Mouse (Mus musculus) stomach, postnatal 0 days (tissue): ENCODE results near the gene Lyar. TPM values are rescaled to one million over a fixed set of nuclear protein-coding genes. Genes with fewer than 3 reads are reported as not detected.

ENCODE experiments used
- ATAC-seq: fragments of 200-750 bp; cut with Nextera tagmentation; 2 replicates; pipeline ENCODE4 v1.8.0; 2017; ENCODE audit not compliant: low FRiP score, low TSS enrichment
- DNase-seq: peaks from one replicate; pipeline ENCODE4 v3.0.0-alpha.2; 2016; ENCODE audit warnings: low spot score
- H3K27ac ChIP-seq: fragments of 300-500 bp; sonication (generic); replicated peaks from 2 replicates; pipeline ENCODE4 v1.5.1; 2014; ENCODE audit warnings: mild to moderate bottlenecking, control low read depth
- H3K27me3 ChIP-seq: fragments of 300-500 bp; sonication (generic); 2 replicates; pipeline ENCODE4 v1.6.1; 2014; ENCODE audit warnings: low read length; ENCODE audit not compliant: control insufficient read depth, insufficient read depth
- H3K36me3 ChIP-seq: fragments of 300-500 bp; sonication (generic); 2 replicates; pipeline ENCODE4 v1.6.1; 2014; ENCODE audit warnings: low read length, mixed read lengths; ENCODE audit not compliant: control insufficient read depth, insufficient read depth
- H3K4me1 ChIP-seq: fragments of 300-500 bp; sonication (generic); replicated peaks from 2 replicates; pipeline ENCODE4 v1.6.1; 2014; ENCODE audit warnings: antibody characterized with exemption; ENCODE audit not compliant: control insufficient read depth, insufficient read depth
- H3K4me2 ChIP-seq: fragments of 300-500 bp; sonication (generic); replicated peaks from 2 replicates; pipeline ENCODE4 v1.6.1; 2014; ENCODE audit warnings: low read depth, mild to moderate bottlenecking, control low read depth, moderate library complexity
- H3K4me3 ChIP-seq: fragments of 300-500 bp; sonication (generic); 2 replicates; pipeline ENCODE4 v1.5.1; 2014; ENCODE audit warnings: low read depth, low read length, control low read depth
- H3K9ac ChIP-seq: fragments of 300-500 bp; sonication (generic); 2 replicates; pipeline ENCODE4 v1.6.1; 2014; ENCODE audit warnings: mild to moderate bottlenecking, low read length, control low read depth, mixed read lengths
- H3K9me3 ChIP-seq: fragments of 300-500 bp; sonication (generic); 2 replicates; pipeline ENCODE4 v1.6.1; 2016; ENCODE audit warnings: low read length; ENCODE audit not compliant: control insufficient read depth
- CTCF ChIP-seq: IDR thresholded peaks from 2 replicates; pipeline ENCODE4 v1.5.1; 2016; ENCODE audit warnings: antibody characterized with exemption, low read depth, mild to moderate bottlenecking, moderate library complexity
- EP300 ChIP-seq: optimal IDR thresholded peaks from 2 replicates; pipeline ENCODE3; 2016; ENCODE audit warnings: antibody characterized with exemption
- WGBS: fragments of 180-500 bp; shearing (Covaris S2); extraction: QIAGEN DNeasy Blood & Tissue Kit; methylation state at CpG from one replicate; pipeline ENCODE4 v1.1.7; 2014; 5-methylcytosine and 5-hydroxymethylcytosine counted together
- polyA plus RNA-seq: library from polyadenylated mRNA; unstranded; fragments of >200 nt; fragmentation: Nextera tagmentation; extraction: Ambion mirVana; gene quantifications from 2 replicates; pipeline ENCODE4 v1.2.1, GENCODE M21; 2015

Gene Lyar
- polyA plus RNA-seq, 1 experiment from 2014 or later: 50.1 TPM

- TF ChIP-seq CTCF (no peak), EP300 (no peak)
- no peak overlapping the region for H3K27ac ChIP-seq
- no peak overlapping the region for H3K4me2 ChIP-seq
- no peaks in the 10 kb centered on the region for H3K9me3 ChIP-seq
- DNase-seq (no peak), ATAC-seq (no peak)
- H3K36me3 ChIP-seq: peaks cover 19% of the 10 kb centered on the region
- 78% methylated on average over 7 of the region's 7 CpGs for WGBS
- H3K9ac ChIP-seq: no peak overlapping the region
- no peaks in the 10 kb centered on the region for H3K27me3 ChIP-seq
- no peak overlapping the region for H3K4me3 ChIP-seq
- H3K4me1 ChIP-seq: no peaks in the 10 kb centered on the region
Measured at GRCm38 (mm10) chr5:38205303-38205726, 15.0 kb upstream of the Lyar start.

GRCm38 (mm10) chr5:38208985-38209384 is 11.3 kb upstream of the Lyar start:
- peaks cover 22% of the 10 kb centered on the region for H3K36me3 ChIP-seq
- TF ChIP-seq CTCF: no peak
- H3K4me3 ChIP-seq: no peak overlapping the region
- WGBS: 73% methylated on average over 8 of the region's 8 CpGs
- no peaks in the 10 kb centered on the region for H3K27me3 ChIP-seq
- no peak overlapping the region for H3K27ac ChIP-seq
- no peaks in the 10 kb centered on the region for H3K9me3 ChIP-seq
- DNase-seq: no peak
- H3K4me2 ChIP-seq: no peak overlapping the region
- H3K4me1 ChIP-seq: no peaks in the 10 kb centered on the region
- no peak for ATAC-seq
- no peak overlapping the region for H3K9ac ChIP-seq

GRCm38 (mm10) chr5:38211691-38212090 is 8.6 kb upstream of the Lyar start:
- H3K4me3 ChIP-seq: no peak overlapping the region
- H3K27me3 ChIP-seq: no peaks in the 10 kb centered on the region
- no peak for ATAC-seq
- no peak overlapping the region for H3K9ac ChIP-seq
- H3K4me2 ChIP-seq: no peak overlapping the region
- no peaks in the 10 kb centered on the region for H3K4me1 ChIP-seq
- no peak for TF ChIP-seq CTCF
- no peak for TF ChIP-seq EP300
- H3K27ac ChIP-seq: no peak overlapping the region
- no peak for DNase-seq
- no peaks in the 10 kb centered on the region for H3K9me3 ChIP-seq
- H3K36me3 ChIP-seq: peaks cover 29% of the 10 kb centered on the region
- 91% methylated on average over 8 of the region's 8 CpGs for WGBS

DNA sequence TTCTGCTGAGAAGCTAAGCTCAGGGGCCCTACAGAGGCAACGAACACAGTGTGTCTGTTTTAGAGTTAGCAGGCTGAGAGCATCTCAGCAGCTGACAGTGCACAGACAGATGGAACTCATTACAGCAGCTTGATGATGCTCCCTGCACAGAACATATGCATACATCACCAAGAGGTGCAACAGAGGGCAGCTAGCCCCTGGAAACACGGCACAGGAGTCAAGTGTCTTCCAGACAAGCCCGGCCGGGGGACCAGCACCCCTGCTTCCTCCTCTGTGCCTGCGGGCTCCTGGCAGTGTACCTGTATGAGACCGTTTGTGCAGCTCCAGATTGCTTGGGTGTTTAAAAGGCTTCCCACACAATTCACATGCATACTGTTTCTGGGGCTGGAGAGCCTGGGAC is 7.3 kb upstream of the Lyar start:
- no peaks in the 10 kb centered on the region for H3K27me3 ChIP-seq
- ATAC-seq: no peak
- WGBS: 73% methylated on average over 6 of the region's 6 CpGs
- H3K9ac ChIP-seq: no peak overlapping the region
- H3K4me2 ChIP-seq: no peak overlapping the region
- no peak for DNase-seq
- no peak overlapping the region for H3K4me3 ChIP-seq
- TF ChIP-seq EP300: no peak
- TF ChIP-seq CTCF: no peak
- H3K27ac ChIP-seq: no peak overlapping the region
- H3K36me3 ChIP-seq: peaks cover 29% of the 10 kb centered on the region
- no peaks in the 10 kb centered on the region for H3K4me1 ChIP-seq
- H3K9me3 ChIP-seq: no peaks in the 10 kb centered on the region

- Histone ChIP-seq H3K27ac (peak overlapping the region; percentile 80), H3K9me3 (no peaks in the 10 kb centered on the region), H3K4me3 (peak overlapping the region; percentile 85), H3K4me2 (peak overlapping the region; percentile 90), H3K36me3 (peaks cover 9% of the 10 kb centered on the region; the same call in 1 of the 2 replicates), H3K27me3 (no peaks in the 10 kb centered on the region), H3K9ac (peak overlapping the region; percentile 87), H3K4me1 (peaks cover 6% of the 10 kb centered on the region; the same call in 1 of the 2 replicates)
- DNase-seq (no peak), ATAC-seq (peak; percentile 82)
- TF ChIP-seq CTCF: no peak
- no peak for TF ChIP-seq EP300
- under 1% methylated on average over 33 of the region's 35 CpGs for WGBS
Measured at GRCm38 (mm10) chr5:38219771-38220307, 431 bp upstream of the Lyar start.

DNA sequence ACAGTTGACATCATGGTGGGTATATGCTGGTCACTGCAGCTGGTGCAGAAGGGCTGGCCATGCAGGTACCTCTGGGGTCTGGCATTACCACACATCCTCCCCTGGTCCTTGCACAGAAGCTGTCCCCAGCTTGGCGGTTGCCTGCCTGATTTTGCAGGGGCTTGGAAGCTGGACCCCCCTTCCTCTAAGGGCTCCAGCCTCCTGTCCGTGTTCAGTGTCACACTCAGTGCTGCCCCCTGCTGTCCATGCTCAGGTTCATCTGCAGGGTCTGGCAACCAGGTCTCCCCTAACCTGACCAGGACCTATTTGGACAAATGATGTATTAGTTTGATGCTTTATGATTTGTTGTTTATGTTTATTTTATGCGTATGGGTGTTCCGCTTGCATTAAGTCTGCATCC is 15.2 kb downstream of the Lyar start:
- Histone ChIP-seq H3K27ac (no peak overlapping the region), H3K36me3 (peaks cover 15% of the 10 kb centered on the region), H3K27me3 (no peaks in the 10 kb centered on the region), H3K4me2 (no peak overlapping the region), H3K4me1 (no peaks in the 10 kb centered on the region), H3K9me3 (no peaks in the 10 kb centered on the region), H3K4me3 (no peak overlapping the region), H3K9ac (no peak overlapping the region)
- 70% methylated on average over 4 of the region's 4 CpGs for WGBS
- ATAC-seq (no peak), DNase-seq (peak; percentile 65)
- TF ChIP-seq CTCF (peak; percentile 76), EP300 (no peak)
